Mouse (Mus musculus): Measurements from ENCODE around the gene Prtg. TPM values are rescaled to one million over a fixed set of nuclear protein-coding genes. Genes with fewer than 3 reads are reported as not detected.
A peak's percentile ranks its signal among the peaks of the same experiment; 100 is the strongest.

Gene Prtg
- polyA plus RNA-seq, 1 experiment from 2014 or later = 0.45 TPM

- no peak overlapping the region for H3K27ac ChIP-seq
- WGBS = 18% methylated on average over 18 of the region's 18 CpGs
- H3K9me3 ChIP-seq = no peaks in the 10 kb centered on the region
- no peak for ATAC-seq (replicated peaks)
- no peak overlapping the region for H3K4me2 ChIP-seq
- H3K4me3 ChIP-seq = no peak overlapping the region
- peaks cover 15% of the 10 kb centered on the region for H3K27me3 ChIP-seq (replicated peaks)
- no peak overlapping the region for H3K9ac ChIP-seq
- no peaks in the 10 kb centered on the region for H3K36me3 ChIP-seq (replicated peaks)
- peaks cover 8% of the 10 kb centered on the region for H3K4me1 ChIP-seq
Observed at GRCm38 (mm10) chr9:72812594-72813570, 6.2 kb downstream of the Prtg start.

DNA sequence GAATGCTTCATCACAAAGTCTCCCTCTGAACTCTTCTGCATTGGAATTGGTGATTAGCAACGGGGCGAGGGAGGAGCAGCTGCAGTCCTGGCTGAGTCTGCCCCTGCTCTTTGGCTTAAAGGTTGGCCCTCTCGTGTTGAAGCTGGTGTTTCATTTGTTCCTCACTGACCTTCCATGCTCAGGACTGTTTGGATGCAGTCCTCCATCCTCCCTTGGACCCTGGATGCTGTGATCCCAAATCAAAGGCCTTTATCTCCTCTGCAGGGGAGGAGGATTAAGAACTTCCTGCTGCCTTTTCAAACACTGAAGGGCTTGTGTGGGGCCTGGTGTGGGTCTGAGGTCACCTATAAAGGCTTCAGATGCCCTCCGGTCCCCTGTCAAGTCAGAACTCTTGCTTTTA, 18.8 kb downstream of the Prtg start:
- WGBS = 14% methylated on average over 4 of the region's 4 CpGs
- H3K4me1 ChIP-seq = peaks cover 14% of the 10 kb centered on the region
- no peaks in the 10 kb centered on the region for H3K36me3 ChIP-seq (replicated peaks)
- no peaks in the 10 kb centered on the region for H3K27me3 ChIP-seq (replicated peaks)
- H3K9me3 ChIP-seq = no peaks in the 10 kb centered on the region
- no peak overlapping the region for H3K4me3 ChIP-seq
- no peak overlapping the region for H3K9ac ChIP-seq
- no peak overlapping the region for H3K4me2 ChIP-seq
- no peak overlapping the region for H3K27ac ChIP-seq
- no peak for ATAC-seq (replicated peaks)

DNA sequence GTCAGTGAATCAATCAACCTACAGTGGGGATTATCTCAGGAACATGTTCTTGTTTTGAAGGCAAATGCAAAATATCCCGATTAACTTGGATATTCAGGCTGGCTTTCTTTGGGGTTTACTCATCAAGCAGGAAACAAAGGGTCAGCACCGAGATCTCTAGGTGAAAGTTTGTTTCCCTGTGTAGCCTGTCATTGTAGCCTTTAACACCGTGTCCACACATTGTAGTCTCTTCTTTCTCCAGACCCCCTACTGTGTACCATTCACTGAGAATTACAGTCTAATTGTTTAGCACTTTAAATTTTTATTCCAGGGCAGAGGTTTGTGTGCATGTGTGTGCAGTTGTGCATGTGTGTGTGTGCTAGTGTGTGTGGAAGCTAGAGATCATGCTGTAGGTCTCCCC, 19.3 kb downstream of the Prtg start:
- Histone ChIP-seq H3K4me1 (peaks cover 14% of the 10 kb centered on the region), H3K27ac (no peak overlapping the region), H3K36me3 (replicated peaks) (no peaks in the 10 kb centered on the region), H3K4me2 (no peak overlapping the region), H3K4me3 (no peak overlapping the region), H3K9me3 (no peaks in the 10 kb centered on the region), H3K27me3 (replicated peaks) (no peaks in the 10 kb centered on the region), H3K9ac (no peak overlapping the region)
- 6% methylated on average over 3 of the region's 3 CpGs for WGBS
- ATAC-seq (replicated peaks) = no peak

DNA sequence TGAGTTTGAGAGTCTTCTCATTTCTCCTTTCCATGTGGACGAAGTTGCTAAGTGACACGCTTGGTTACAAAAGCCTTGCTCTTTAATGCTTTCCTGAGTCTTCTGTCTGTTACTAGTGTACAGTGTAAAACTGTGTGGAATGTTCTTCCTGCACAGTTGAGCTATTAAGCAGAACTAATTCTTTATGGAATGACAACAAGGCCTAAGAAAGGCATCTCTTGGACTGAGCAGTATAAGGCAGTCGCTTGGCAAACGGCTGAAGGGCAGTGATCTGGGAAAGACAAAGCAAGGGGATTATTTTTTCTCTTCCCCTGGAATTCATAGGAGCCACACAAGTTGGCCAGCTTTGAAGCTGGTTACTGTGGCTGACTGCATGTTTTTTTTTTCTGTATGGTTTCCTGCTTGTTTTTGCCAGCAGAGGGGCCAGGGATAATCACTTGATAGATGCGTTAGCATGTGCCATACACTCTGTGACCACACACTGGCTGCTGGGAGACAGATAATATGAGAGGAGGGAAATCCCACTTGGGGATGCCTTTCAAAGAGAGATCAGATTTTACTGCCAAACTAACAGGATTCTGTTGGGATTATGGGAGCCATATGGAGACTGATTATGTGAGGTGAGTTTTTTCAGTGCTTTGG, 22.1 kb downstream of the Prtg start:
- Histone ChIP-seq H3K27me3 (replicated peaks) (no peaks in the 10 kb centered on the region), H3K27ac (0 out of 2 replicates have a peak overlapping the region, but pooled peaks have one; percentile 17), H3K36me3 (replicated peaks) (no peaks in the 10 kb centered on the region), H3K4me3 (no peak overlapping the region), H3K4me1 (peaks cover 14% of the 10 kb centered on the region), H3K9ac (no peak overlapping the region), H3K9me3 (no peaks in the 10 kb centered on the region), H3K4me2 (no peak overlapping the region)
- ATAC-seq (replicated peaks) = peak; percentile 58; the same call in 1 of the 2 replicates
- WGBS = 17% methylated on average over 5 of the region's 5 CpGs

GRCm38 (mm10) chr9:72833992-72834696, 27.5 kb downstream of the Prtg start:
- Histone ChIP-seq H3K9ac (no peak overlapping the region), H3K4me1 (0 out of 2 replicates have a peak, but pooled peaks cover 5% of the 10 kb centered on the region), H3K27ac (no peak overlapping the region), H3K27me3 (replicated peaks) (no peaks in the 10 kb centered on the region), H3K4me3 (no peak overlapping the region), H3K4me2 (no peak overlapping the region), H3K36me3 (replicated peaks) (no peaks in the 10 kb centered on the region), H3K9me3 (no peaks in the 10 kb centered on the region)
- WGBS = 10% methylated on average over 10 of the region's 10 CpGs
- ATAC-seq (replicated peaks) = no peak

DNA sequence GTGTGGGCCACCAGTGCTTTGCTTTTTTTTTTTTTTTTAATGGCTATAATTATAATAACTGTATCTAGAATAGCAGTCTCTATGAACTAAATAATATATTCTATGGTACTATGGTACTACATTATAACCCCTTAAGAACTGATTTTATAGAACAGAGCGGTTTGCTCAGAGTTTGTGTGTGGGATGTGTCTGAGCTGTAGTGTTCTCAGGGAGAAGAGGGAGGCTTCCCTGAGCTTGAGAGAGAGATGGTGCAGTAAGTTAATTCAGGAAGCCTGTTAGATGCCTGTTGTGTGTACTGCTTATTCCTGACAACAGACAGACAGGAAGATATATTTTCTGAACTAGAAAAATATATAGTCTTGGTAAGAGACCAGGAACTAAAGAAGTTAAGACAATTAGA, 28.3 kb downstream of the Prtg start:
- Histone ChIP-seq H3K4me2 (no peak overlapping the region), H3K36me3 (replicated peaks) (no peaks in the 10 kb centered on the region), H3K27me3 (replicated peaks) (no peaks in the 10 kb centered on the region), H3K27ac (no peak overlapping the region), H3K4me3 (no peak overlapping the region), H3K4me1 (0 out of 2 replicates have a peak, but pooled peaks cover 5% of the 10 kb centered on the region), H3K9me3 (no peaks in the 10 kb centered on the region), H3K9ac (no peak overlapping the region)
- 98% methylated on average over 1 of the region's 1 CpGs for WGBS
- no peak for ATAC-seq (replicated peaks)

DNA sequence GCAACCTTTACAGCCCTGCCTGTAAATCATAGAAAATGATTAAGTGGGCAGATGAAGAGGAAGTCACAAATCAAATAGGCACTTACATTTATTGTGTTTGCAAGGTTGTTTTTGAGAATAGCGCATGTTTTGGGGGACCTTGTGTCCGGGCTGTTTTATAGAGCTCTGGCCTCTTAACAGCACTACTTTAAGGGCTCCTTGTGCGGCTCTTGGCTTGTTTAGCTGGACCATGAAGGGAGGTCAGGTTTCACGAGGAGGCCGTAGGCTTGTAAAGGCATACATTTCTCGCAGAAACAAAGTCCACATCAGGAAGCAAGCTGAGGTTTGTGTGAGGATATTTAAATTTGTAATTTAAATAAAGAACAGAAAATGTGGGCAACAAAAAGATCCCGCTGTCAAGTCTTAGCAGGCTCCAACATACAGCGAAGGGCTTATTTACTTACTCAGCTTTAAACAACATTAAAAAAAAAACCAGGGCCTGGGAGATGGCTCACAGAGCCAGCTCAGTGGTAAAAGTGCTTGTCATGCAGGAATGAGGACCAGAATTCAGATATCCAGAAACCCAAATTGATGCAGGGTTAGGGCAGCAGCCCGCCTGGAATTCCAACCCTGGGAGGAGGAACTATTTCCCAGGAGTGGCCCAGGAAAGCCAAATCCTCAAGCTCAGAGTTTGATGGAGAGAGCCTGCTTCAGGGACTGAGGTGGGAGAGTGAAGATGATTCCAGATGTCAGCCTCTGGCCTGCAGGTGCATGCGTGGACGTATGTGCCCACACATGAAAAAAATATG, 30.2 kb downstream of the Prtg start:
- ATAC-seq (replicated peaks) = no peak
- 56% methylated on average over 11 of the region's 11 CpGs for WGBS
- Histone ChIP-seq H3K4me2 (no peak overlapping the region), H3K4me3 (no peak overlapping the region), H3K27me3 (replicated peaks) (no peaks in the 10 kb centered on the region), H3K36me3 (replicated peaks) (no peaks in the 10 kb centered on the region), H3K27ac (no peak overlapping the region), H3K4me1 (0 out of 2 replicates have a peak, but pooled peaks cover 5% of the 10 kb centered on the region), H3K9ac (no peak overlapping the region), H3K9me3 (no peaks in the 10 kb centered on the region)

GRCm38 (mm10) chr9:72837598-72838160, 31.0 kb downstream of the Prtg start:
- ATAC-seq (replicated peaks) = no peak
- H3K9ac ChIP-seq = no peak overlapping the region
- WGBS = 81% methylated on average over 6 of the region's 6 CpGs

DNA sequence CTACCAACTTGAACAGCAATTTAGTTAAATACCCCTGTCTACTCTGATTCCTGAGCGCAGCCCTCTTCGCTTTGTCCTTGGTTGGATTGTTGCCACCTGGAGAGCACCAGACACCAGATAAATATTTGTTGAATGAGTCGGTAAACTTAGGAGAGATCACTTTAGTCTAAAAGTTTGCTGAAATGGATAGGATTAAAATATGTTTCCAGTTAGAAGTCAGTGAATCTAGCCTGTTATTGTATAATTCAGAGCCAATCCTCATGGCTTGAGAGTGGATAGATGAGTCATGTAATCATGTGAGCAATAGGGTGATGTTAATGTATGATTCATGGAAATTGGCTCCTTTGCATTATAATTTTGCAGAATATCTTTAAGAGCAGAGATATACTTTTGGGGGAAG, 31.6 kb downstream of the Prtg start:
- no peak for ATAC-seq (replicated peaks)
- Histone ChIP-seq H3K36me3 (replicated peaks) (no peaks in the 10 kb centered on the region), H3K9me3 (no peaks in the 10 kb centered on the region)

More at GRCm38 (mm10) chr9:72837598-72838160, 31.0 kb downstream of the Prtg start:
- no peak overlapping the region for H3K4me2 ChIP-seq
- H3K9me3 ChIP-seq = no peaks in the 10 kb centered on the region
- no peaks in the 10 kb centered on the region for H3K36me3 ChIP-seq (replicated peaks)
- H3K27me3 ChIP-seq (replicated peaks) = no peaks in the 10 kb centered on the region
- no peak overlapping the region for H3K4me3 ChIP-seq
- H3K4me1 ChIP-seq = 0 out of 2 replicates have a peak, but pooled peaks cover 5% of the 10 kb centered on the region
- no peak overlapping the region for H3K27ac ChIP-seq

DNA sequence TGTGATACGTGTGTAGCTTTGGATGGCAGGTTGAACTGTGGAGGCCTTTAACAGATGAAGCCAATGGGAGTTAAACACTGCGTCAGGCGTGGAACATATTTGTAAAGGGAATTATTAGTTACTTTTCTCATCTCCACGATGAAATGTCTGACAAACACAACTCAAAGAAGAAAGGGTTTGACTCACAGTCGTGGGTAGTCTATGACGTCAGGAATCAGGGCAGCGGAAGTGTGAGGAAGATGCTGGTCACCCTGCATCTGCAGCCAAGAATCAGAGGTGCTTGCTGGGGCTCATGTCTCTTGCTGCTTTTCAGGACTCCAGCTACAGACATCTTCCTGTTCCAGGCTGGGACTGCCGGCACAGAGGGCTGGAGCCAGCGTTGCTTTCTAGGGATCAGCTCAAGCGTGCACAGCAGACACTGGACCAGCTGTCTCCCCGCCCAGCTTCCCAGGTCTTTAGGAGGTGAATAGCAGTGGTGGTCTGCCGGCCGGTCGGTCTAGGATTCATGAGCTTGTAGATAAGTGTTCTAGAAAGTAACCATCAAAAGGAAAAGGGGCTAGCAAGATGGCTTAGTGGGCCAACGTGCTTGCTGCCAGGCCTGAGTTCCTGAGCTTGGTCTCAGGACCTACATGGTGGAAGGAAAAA, 32.8 kb downstream of the Prtg start:
- no peaks in the 10 kb centered on the region for H3K4me1 ChIP-seq
- H3K27me3 ChIP-seq (replicated peaks) = no peaks in the 10 kb centered on the region
- H3K4me2 ChIP-seq = no peak overlapping the region
- 87% methylated on average over 15 of the region's 15 CpGs for WGBS
- no peaks in the 10 kb centered on the region for H3K9me3 ChIP-seq
- H3K9ac ChIP-seq = no peak overlapping the region
- no peak overlapping the region for H3K27ac ChIP-seq
- no peak for ATAC-seq (replicated peaks)
- no peak overlapping the region for H3K4me3 ChIP-seq
- H3K36me3 ChIP-seq (replicated peaks) = no peaks in the 10 kb centered on the region

More for the DNA sequence above, 31.6 kb downstream of the Prtg start:
- 87% methylated on average over 3 of the region's 3 CpGs for WGBS
- Histone ChIP-seq H3K27me3 (replicated peaks) (no peaks in the 10 kb centered on the region), H3K9ac (no peak overlapping the region), H3K4me3 (no peak overlapping the region), H3K27ac (no peak overlapping the region), H3K4me1 (0 out of 2 replicates have a peak, but pooled peaks cover 5% of the 10 kb centered on the region), H3K4me2 (no peak overlapping the region)

GRCm38 (mm10) chr9:72844496-72844895, 37.8 kb downstream of the Prtg start:
- Histone ChIP-seq H3K9ac (no peak overlapping the region), H3K27ac (no peak overlapping the region), H3K4me2 (no peak overlapping the region), H3K4me1 (no peaks in the 10 kb centered on the region), H3K27me3 (replicated peaks) (no peaks in the 10 kb centered on the region), H3K4me3 (no peak overlapping the region), H3K9me3 (no peaks in the 10 kb centered on the region), H3K36me3 (replicated peaks) (no peaks in the 10 kb centered on the region)
- ATAC-seq (replicated peaks) = no peak
- 92% methylated on average over 5 of the region's 5 CpGs for WGBS

All from midbrain, embryonic 15.5 days (tissue).